Mouse (Mus musculus) forebrain, embryonic 15.5 days (tissue): ENCODE measurements around the gene Tdpoz3. TPM values are rescaled to one million over a fixed set of nuclear protein-coding genes. Genes with fewer than 3 reads are reported as not detected.
"Not testable (repeated sequence)": the region's sequence is repeated elsewhere in the genome, so short reads cannot be mapped to it uniquely, and the experiment has no call there.

Experiments
- ATAC-seq: fragments of 200-750 bp; cut with Nextera tagmentation; replicated peaks from 2 replicates; pipeline ENCODE4 v1.8.0; 2017; ENCODE audit warnings: mild to moderate bottlenecking, moderate TSS enrichment, moderate library complexity
- H3K27ac ChIP-seq: fragments of 300-500 bp; sonication (generic); replicated peaks from 2 replicates; pipeline ENCODE4 v1.5.1; 2015; ENCODE audit warnings: mild to moderate bottlenecking, inconsistent platforms
- H3K27me3 ChIP-seq: fragments of 300-500 bp; sonication (generic); 2 replicates; pipeline ENCODE4 v1.6.1; 2015; ENCODE audit warnings: inconsistent platforms
- H3K36me3 ChIP-seq: fragments of 300-500 bp; sonication (generic); 2 replicates; pipeline ENCODE4 v1.6.1; 2015; ENCODE audit warnings: mild to moderate bottlenecking, inconsistent platforms
- H3K4me1 ChIP-seq: fragments of 300-500 bp; sonication (generic); 2 replicates; pipeline ENCODE4 v1.6.1; 2015; ENCODE audit warnings: inconsistent platforms
- H3K4me2 ChIP-seq: fragments of 300-500 bp; sonication (generic); replicated peaks from 2 replicates; pipeline ENCODE4 v1.6.1; 2015; ENCODE audit warnings: mild to moderate bottlenecking, inconsistent platforms
- H3K4me3 ChIP-seq: fragments of 300-500 bp; sonication (generic); 2 replicates; pipeline ENCODE4 v1.5.1; 2015; ENCODE audit warnings: mild to moderate bottlenecking, inconsistent platforms
- H3K9ac ChIP-seq: fragments of 300-500 bp; sonication (generic); replicated peaks from 2 replicates; pipeline ENCODE4 v1.6.1; 2015; ENCODE audit warnings: mild to moderate bottlenecking, inconsistent platforms
- H3K9me3 ChIP-seq: fragments of 300-500 bp; sonication (generic); 2 replicates; pipeline ENCODE4 v1.6.1; 2016; ENCODE audit warnings: inconsistent platforms
- WGBS: fragments of 180-500 bp; shearing (Covaris S2); methylation state at CpG from one replicate; pipeline ENCODE4 v1.1.7; 2015; ENCODE audit warnings: mixed read lengths; 5-methylcytosine and 5-hydroxymethylcytosine counted together
- polyA plus RNA-seq: library from polyadenylated mRNA; unstranded; fragments of >200 nt; fragmentation: Nextera tagmentation; extraction: Ambion mirVana; gene quantifications from 2 replicates; pipeline ENCODE4 v1.2.1, GENCODE M21; 2015

Tdpoz3 gene
- polyA plus RNA-seq: not detected in 2 replicates

DNA sequence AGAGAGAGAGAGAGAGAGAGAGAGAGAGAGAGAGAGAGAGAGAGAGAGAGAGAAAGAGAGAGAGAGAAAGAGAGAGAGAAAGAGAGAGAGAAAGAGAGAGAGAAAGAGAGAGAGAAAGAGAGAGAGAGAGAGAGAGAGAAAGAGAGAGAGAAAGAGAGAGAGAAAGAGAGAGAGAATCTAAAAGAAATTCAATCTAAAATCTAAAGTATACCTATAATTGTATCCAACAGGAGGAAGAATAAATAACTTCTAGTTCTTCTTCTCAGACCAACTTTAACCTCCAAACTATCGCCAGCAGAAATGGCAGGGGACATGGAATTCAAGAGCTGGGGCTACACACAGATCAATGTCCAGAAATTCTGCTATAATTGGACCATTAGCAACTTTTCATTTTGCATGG is at the start of gene Tdpoz3:
Tdpoz3 (plus strand) TSS at position 301 of the 400 bp plus-strand sequence.
- WGBS: 90% methylated on average over 1 of the region's 1 CpGs
- not testable (repeated sequence) for H3K4me1 ChIP-seq

DNA sequence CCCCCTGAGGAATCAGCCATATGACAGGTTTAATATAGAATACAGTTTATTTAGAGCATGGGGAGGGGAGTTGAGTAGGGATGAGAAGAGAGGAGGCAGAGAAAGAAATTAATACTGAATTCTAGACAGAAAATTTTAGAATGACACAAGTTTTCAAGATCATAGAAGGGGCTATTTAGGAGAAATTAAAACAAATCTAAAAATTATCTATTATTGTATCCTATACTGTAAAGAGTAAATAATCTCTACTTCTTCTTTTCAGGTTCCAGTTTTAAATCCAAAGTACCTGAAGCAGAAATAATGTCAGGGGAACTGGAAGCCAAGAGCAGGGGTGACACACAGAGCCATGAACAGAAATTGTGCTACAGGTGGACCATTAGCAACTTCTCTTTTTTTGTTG is 29.7 kb upstream of the Tdpoz3 start, which contains the start of gene Tdpoz4:
Tdpoz4 (plus strand) TSS at position 301 of the 400 bp plus-strand sequence.
- not testable (repeated sequence) for H3K27me3 ChIP-seq, H3K4me3 ChIP-seq, H3K4me2 ChIP-seq, H3K36me3 ChIP-seq, ATAC-seq, H3K27ac ChIP-seq, H3K4me1 ChIP-seq, H3K9me3 ChIP-seq, H3K9ac ChIP-seq

More for the DNA sequence above, at the start of gene Tdpoz3:
- not testable (repeated sequence) for H3K27ac ChIP-seq, H3K9ac ChIP-seq, H3K4me2 ChIP-seq, H3K9me3 ChIP-seq, H3K36me3 ChIP-seq, H3K4me3 ChIP-seq, H3K27me3 ChIP-seq, ATAC-seq

DNA sequence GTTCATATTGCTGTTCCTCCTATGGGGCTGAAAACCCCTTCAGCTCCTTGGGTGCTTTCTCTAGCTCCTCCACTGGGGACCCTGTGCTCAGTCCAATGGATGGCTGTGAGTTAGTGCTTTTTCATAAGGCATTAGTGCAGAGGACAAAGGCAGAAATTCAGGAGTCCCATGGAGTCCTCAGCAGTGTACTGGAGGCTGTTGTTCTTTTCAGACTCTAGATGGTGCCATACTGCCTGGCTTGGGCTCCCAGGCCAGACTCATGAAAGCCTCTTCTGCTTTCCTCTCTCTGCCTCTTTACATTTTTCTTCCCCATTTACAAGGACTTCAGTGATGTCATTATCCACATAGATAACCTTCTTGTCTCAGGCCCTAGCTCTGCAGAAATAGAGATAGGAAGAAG is 12.5 kb upstream of the Tdpoz3 start:
- H3K27me3 ChIP-seq, H3K4me3 ChIP-seq, H3K9ac ChIP-seq, H3K4me2 ChIP-seq, H3K9me3 ChIP-seq, H3K4me1 ChIP-seq, H3K36me3 ChIP-seq, H3K27ac ChIP-seq: not testable (repeated sequence)
- ATAC-seq: 0 out of 2 replicates have a peak, but pooled peaks have one; percentile 51

DNA sequence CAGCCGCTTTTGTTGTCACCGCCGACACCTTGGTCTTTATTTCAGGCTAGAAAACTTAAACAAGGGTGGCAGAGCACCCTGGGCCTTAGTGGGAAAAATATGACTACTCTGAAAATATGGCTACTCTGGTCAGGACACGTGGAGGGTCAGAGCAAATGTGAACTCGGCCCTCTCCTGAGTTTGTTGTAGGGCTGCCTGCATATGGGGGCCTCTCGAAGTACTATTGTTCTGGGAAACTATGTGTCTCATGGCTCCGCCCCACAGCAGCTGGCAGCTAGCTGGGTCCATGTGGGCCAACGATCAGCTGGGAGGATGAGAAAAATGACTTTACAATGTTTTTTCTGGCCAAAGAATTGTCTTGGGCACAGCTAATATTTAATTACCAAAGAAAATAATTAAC is 33.1 kb downstream of the Tdpoz3 start:
- H3K4me2 ChIP-seq, H3K27me3 ChIP-seq, H3K27ac ChIP-seq, H3K36me3 ChIP-seq, H3K9me3 ChIP-seq, H3K9ac ChIP-seq, ATAC-seq, H3K4me3 ChIP-seq, H3K4me1 ChIP-seq: not testable (repeated sequence)
- 76% methylated on average over 8 of the region's 8 CpGs for WGBS

DNA sequence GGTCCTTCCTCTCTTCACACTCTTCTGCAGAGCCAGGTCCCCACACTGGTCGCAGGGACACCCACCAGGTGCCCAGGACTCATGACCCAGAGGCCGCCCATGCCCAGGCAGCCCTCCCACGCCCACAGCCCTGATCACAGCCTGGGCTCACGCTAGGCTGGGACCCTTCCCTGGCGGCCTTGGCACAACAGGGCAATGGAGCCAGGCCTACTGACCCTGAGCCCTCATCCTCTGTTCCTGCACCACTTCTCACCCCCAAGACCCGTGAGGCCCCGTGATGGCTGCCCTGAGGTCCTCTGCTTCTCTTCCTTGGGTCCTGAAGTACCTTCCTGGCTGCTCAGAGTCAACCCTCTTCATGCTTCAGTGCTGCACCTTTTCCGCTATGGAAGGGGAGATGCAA is 44.8 kb downstream of the Tdpoz3 start:
- not testable (repeated sequence) for H3K4me1 ChIP-seq, H3K9me3 ChIP-seq, H3K9ac ChIP-seq, H3K4me2 ChIP-seq, H3K36me3 ChIP-seq, H3K27me3 ChIP-seq, ATAC-seq, H3K4me3 ChIP-seq, H3K27ac ChIP-seq
- WGBS: 88% methylated on average over 8 of the region's 8 CpGs

Other genes with a start within 250 kb of the Tdpoz3 start
- gene Tdpoz2, start 173.3 kb upstream of the Tdpoz3 start, polyA plus RNA-seq: not detected in 2 replicates
- gene Tdpoz1, start 149.7 kb upstream of the Tdpoz3 start, polyA plus RNA-seq: not detected in 2 replicates
- not detected in 2 replicates for gene Gm37596, start 132.9 kb upstream of the Tdpoz3 start, polyA plus RNA-seq
- not detected in 2 replicates for gene Gm5773, start 53.0 kb upstream of the Tdpoz3 start, polyA plus RNA-seq
- not detected in 2 replicates for gene Tdpoz4, start 29.6 kb upstream of the Tdpoz3 start, polyA plus RNA-seq
- not detected in 2 replicates for gene Gm9117, start 117.5 kb downstream of the Tdpoz3 start, polyA plus RNA-seq
- gene Tdpoz5, start 135.3 kb downstream of the Tdpoz3 start, polyA plus RNA-seq: not detected in 2 replicates
- gene Gm9125, start 228.9 kb downstream of the Tdpoz3 start, polyA plus RNA-seq: not detected in 2 replicates
- not detected in 2 replicates for gene Gm10697, start 246.6 kb downstream of the Tdpoz3 start, polyA plus RNA-seq